Mouse (Mus musculus) midbrain, embryonic 11.5 days (tissue): Measurements from ENCODE around the gene Adipor2. TPM values are rescaled to one million over a fixed set of nuclear protein-coding genes. Genes with fewer than 3 reads are reported as not detected.
"Not testable (repeated sequence)": the region's sequence is repeated elsewhere in the genome, so short reads cannot be mapped to it uniquely, and the experiment has no call there.

Source experiments
- ATAC-seq: fragments of 200-750 bp; cut with Nextera tagmentation; 2 replicates; pipeline ENCODE4 v1.8.0; 2017; ENCODE audit warnings: moderate TSS enrichment, moderate library complexity; ENCODE audit not compliant: low FRiP score
- DNase-seq: peaks from one replicate; pipeline ENCODE4 v3.0.0; 2015; ENCODE audit warnings: low spot score; ENCODE audit errors: missing footprints
- H3K27ac ChIP-seq: fragments of 300-500 bp; sonication (generic); 2 replicates; pipeline ENCODE4 v1.5.1; 2014; ENCODE audit warnings: low read depth, low read length
- H3K27me3 ChIP-seq: fragments of 300-500 bp; sonication (generic); 2 replicates; pipeline ENCODE4 v1.6.1; 2014; ENCODE audit warnings: mild to moderate bottlenecking, low read length, moderate library complexity, mixed read lengths; ENCODE audit not compliant: control insufficient read depth, insufficient read depth
- H3K36me3 ChIP-seq: fragments of 300-500 bp; sonication (generic); 2 replicates; pipeline ENCODE4 v1.6.1; 2014; ENCODE audit warnings: mild to moderate bottlenecking, low read length, moderate library complexity, mixed read lengths; ENCODE audit not compliant: control insufficient read depth, insufficient read depth
- H3K4me1 ChIP-seq: fragments of 300-500 bp; sonication (generic); 2 replicates; pipeline ENCODE4 v1.6.1; 2014; ENCODE audit warnings: low read length; ENCODE audit not compliant: control insufficient read depth, insufficient read depth
- H3K4me2 ChIP-seq: fragments of 300-500 bp; sonication (generic); 2 replicates; pipeline ENCODE4 v1.6.1; 2014; ENCODE audit warnings: mild to moderate bottlenecking, moderate library complexity
- H3K4me3 ChIP-seq: fragments of 300-500 bp; sonication (generic); 2 replicates; pipeline ENCODE4 v1.5.1; 2014; ENCODE audit warnings: low read depth, low read length
- H3K9ac ChIP-seq: fragments of 300-500 bp; sonication (generic); 2 replicates; pipeline ENCODE4 v1.6.1; 2014; ENCODE audit warnings: low read length
- H3K9me3 ChIP-seq: fragments of 300-500 bp; sonication (generic); 2 replicates; pipeline ENCODE4 v1.6.1; 2016; ENCODE audit warnings: low read length; ENCODE audit not compliant: control insufficient read depth
- WGBS: fragments of 180-500 bp; shearing (Covaris S2); extraction: QIAGEN DNeasy Blood & Tissue Kit; methylation state at CpG from one replicate; pipeline ENCODE4 v1.1.7; 2014; 5-methylcytosine and 5-hydroxymethylcytosine counted together
- polyA plus RNA-seq: library from polyadenylated mRNA; unstranded; fragments of >200 nt; fragmentation: Nextera tagmentation; extraction: Ambion mirVana; gene quantifications from 2 replicates; pipeline ENCODE4 v1.2.1, GENCODE M21; 2014

Adipor2 gene
- polyA plus RNA-seq, 1 experiment from 2014 or later, result 18.7 TPM

- H3K9ac ChIP-seq, result peak overlapping the region; percentile 49
- peak overlapping the region; percentile 25 for H3K4me3 ChIP-seq
- DNase-seq, result peak; percentile 94
- no peaks in the 10 kb centered on the region for H3K9me3 ChIP-seq
- H3K36me3 ChIP-seq, result no peaks in the 10 kb centered on the region
- 4% methylated on average over 18 of the region's 18 CpGs for WGBS
- peak overlapping the region; percentile 45 for H3K4me2 ChIP-seq
- no peak overlapping the region; the same call in 1 of the 2 replicates for H3K27ac ChIP-seq
- H3K27me3 ChIP-seq, result no peaks in the 10 kb centered on the region
- H3K4me1 ChIP-seq, result peaks cover 25% of the 10 kb centered on the region
- ATAC-seq, result peak; percentile 28; the same call in 1 of the 2 replicates
Observed at GRCm38 (mm10) chr6:119448321-119449059, 31.0 kb upstream of the Adipor2 start.

GRCm38 (mm10) chr6:119445671-119446607 lies 28.4 kb upstream of the Adipor2 start:
- H3K4me3 ChIP-seq, result no peak overlapping the region
- WGBS, result 80% methylated on average over 11 of the region's 11 CpGs
- no peak for ATAC-seq
- DNase-seq, result no peak
- peaks cover 14% of the 10 kb centered on the region for H3K4me1 ChIP-seq
- no peak overlapping the region for H3K4me2 ChIP-seq
- no peaks in the 10 kb centered on the region for H3K9me3 ChIP-seq
- no peak overlapping the region for H3K27ac ChIP-seq
- no peaks in the 10 kb centered on the region for H3K36me3 ChIP-seq
- H3K27me3 ChIP-seq, result no peaks in the 10 kb centered on the region
- no peak overlapping the region for H3K9ac ChIP-seq

- no peak overlapping the region for H3K27ac ChIP-seq
- no peak overlapping the region for H3K4me3 ChIP-seq
- no peaks in the 10 kb centered on the region for H3K36me3 ChIP-seq
- DNase-seq (peak; percentile 97), ATAC-seq (peak; percentile 61)
- H3K9me3 ChIP-seq, result no peaks in the 10 kb centered on the region
- H3K4me2 ChIP-seq, result no peak overlapping the region
- 48% methylated on average over 12 of the region's 12 CpGs for WGBS
- peaks cover 9% of the 10 kb centered on the region for H3K4me1 ChIP-seq
- H3K9ac ChIP-seq, result no peak overlapping the region
- no peaks in the 10 kb centered on the region for H3K27me3 ChIP-seq
Observed at GRCm38 (mm10) chr6:119443742-119444645, 26.5 kb upstream of the Adipor2 start.

- 82% methylated on average over 5 of the region's 5 CpGs for WGBS
- not testable (repeated sequence) for H3K9me3 ChIP-seq, H3K9ac ChIP-seq, DNase-seq, ATAC-seq, H3K27ac ChIP-seq, H3K36me3 ChIP-seq, H3K4me3 ChIP-seq, H3K4me2 ChIP-seq, H3K4me1 ChIP-seq, H3K27me3 ChIP-seq
Observed at GRCm38 (mm10) chr6:119442729-119443128, 25.2 kb upstream of the Adipor2 start.

- DNase-seq (no peak), ATAC-seq (peak; percentile 81)
- no peak overlapping the region for H3K4me3 ChIP-seq
- no peak overlapping the region; the same call in 1 of the 2 replicates for H3K27ac ChIP-seq
- 52% methylated on average over 8 of the region's 8 CpGs for WGBS
- H3K9ac ChIP-seq, result no peak overlapping the region
- peaks cover 3% of the 10 kb centered on the region for H3K4me1 ChIP-seq
- no peaks in the 10 kb centered on the region for H3K36me3 ChIP-seq
- H3K27me3 ChIP-seq, result no peaks in the 10 kb centered on the region
- no peaks in the 10 kb centered on the region for H3K9me3 ChIP-seq
- H3K4me2 ChIP-seq, result no peak overlapping the region
Observed at GRCm38 (mm10) chr6:119437894-119438761, 20.6 kb upstream of the Adipor2 start.

GRCm38 (mm10) chr6:119434394-119434793 lies 16.9 kb upstream of the Adipor2 start:
- Histone ChIP-seq H3K4me1 (peaks cover 3% of the 10 kb centered on the region), H3K9ac (no peak overlapping the region), H3K4me2 (no peak overlapping the region), H3K9me3 (no peaks in the 10 kb centered on the region), H3K4me3 (no peak overlapping the region), H3K36me3 (no peaks in the 10 kb centered on the region), H3K27ac (no peak overlapping the region), H3K27me3 (no peaks in the 10 kb centered on the region)
- DNase-seq (no peak), ATAC-seq (no peak)
- WGBS, result 86% methylated on average over 4 of the region's 4 CpGs

- no peak for ATAC-seq
- Histone ChIP-seq H3K27me3 (no peaks in the 10 kb centered on the region), H3K27ac (no peak overlapping the region), H3K4me3 (no peak overlapping the region), H3K9ac (no peak overlapping the region), H3K4me1 (no peaks in the 10 kb centered on the region), H3K36me3 (no peaks in the 10 kb centered on the region), H3K4me2 (no peak overlapping the region), H3K9me3 (no peaks in the 10 kb centered on the region; the same call in 1 of the 2 replicates)
- WGBS, result 85% methylated on average over 6 of the region's 6 CpGs
- DNase-seq, result no peak
Observed at GRCm38 (mm10) chr6:119431751-119432324, 14.3 kb upstream of the Adipor2 start.

GRCm38 (mm10) chr6:119430508-119430907 lies 13.0 kb upstream of the Adipor2 start:
- ATAC-seq, result no peak
- peak; percentile 90 for DNase-seq
- 49% methylated on average over 2 of the region's 2 CpGs for WGBS
- no peak overlapping the region for H3K4me2 ChIP-seq
- H3K27me3 ChIP-seq, result no peaks in the 10 kb centered on the region
- H3K4me3 ChIP-seq, result no peak overlapping the region
- H3K27ac ChIP-seq, result no peak overlapping the region
- H3K9ac ChIP-seq, result no peak overlapping the region
- H3K9me3 ChIP-seq, result no peaks in the 10 kb centered on the region; the same call in 1 of the 2 replicates
- H3K4me1 ChIP-seq, result no peaks in the 10 kb centered on the region
- H3K36me3 ChIP-seq, result no peaks in the 10 kb centered on the region
